Mouse (Mus musculus) kidney, embryonic 14.5 days (tissue): ENCODE results near the gene Rpl6. TPM values are rescaled to one million over a fixed set of nuclear protein-coding genes. Genes with fewer than 3 reads are reported as not detected.
"Not testable (repeated sequence)": the region's sequence is repeated elsewhere in the genome, so short reads cannot be mapped to it uniquely, and the experiment has no call there.

Experiments
- ATAC-seq: fragments of 200-750 bp; cut with Nextera tagmentation; 2 replicates; pipeline ENCODE4 v1.8.0; 2017; ENCODE audit warnings: moderate number of reproducible peaks, mild to moderate bottlenecking, moderate TSS enrichment, moderate library complexity; ENCODE audit not compliant: low FRiP score, low TSS enrichment
- H3K27ac ChIP-seq: fragments of 300-500 bp; sonication (generic); 2 replicates; pipeline ENCODE4 v1.5.1; 2014; ENCODE audit warnings: low read depth, mild to moderate bottlenecking, low read length, moderate library complexity, mixed read lengths
- H3K27me3 ChIP-seq: fragments of 300-500 bp; sonication (generic); 2 replicates; pipeline ENCODE4 v1.6.1; 2014; ENCODE audit warnings: mild to moderate bottlenecking, low read length; ENCODE audit not compliant: control insufficient read depth, insufficient read depth
- H3K36me3 ChIP-seq: fragments of 300-500 bp; sonication (generic); 2 replicates; pipeline ENCODE4 v1.6.1; 2014; ENCODE audit warnings: low read length, mixed read lengths; ENCODE audit not compliant: control insufficient read depth, insufficient read depth
- H3K4me1 ChIP-seq: fragments of 300-500 bp; sonication (generic); 2 replicates; pipeline ENCODE4 v1.6.1; 2014; ENCODE audit warnings: low read length, mixed read lengths; ENCODE audit not compliant: control insufficient read depth, insufficient read depth
- H3K4me2 ChIP-seq: fragments of 300-500 bp; sonication (generic); replicated peaks from 2 replicates; pipeline ENCODE4 v1.6.1; 2014; ENCODE audit warnings: low read depth, mild to moderate bottlenecking, low read length
- H3K4me3 ChIP-seq: fragments of 300-500 bp; sonication (generic); 2 replicates; pipeline ENCODE4 v1.5.1; 2014; ENCODE audit warnings: mild to moderate bottlenecking, low read length
- H3K9ac ChIP-seq: fragments of 300-500 bp; sonication (generic); 2 replicates; pipeline ENCODE4 v1.6.1; 2014; ENCODE audit warnings: low read depth, mild to moderate bottlenecking, low read length, moderate library complexity
- H3K9me3 ChIP-seq: fragments of 300-500 bp; sonication (generic); 2 replicates; pipeline ENCODE4 v1.6.1; 2016; ENCODE audit warnings: low read length; ENCODE audit not compliant: control insufficient read depth
- WGBS: fragments of 180-500 bp; shearing (Covaris S2); extraction: QIAGEN DNeasy Blood & Tissue Kit; methylation state at CpG from one replicate; pipeline ENCODE4 v1.1.7; 2014; 5-methylcytosine and 5-hydroxymethylcytosine counted together
- polyA plus RNA-seq: library from polyadenylated mRNA; unstranded; fragments of >200 nt; fragmentation: Nextera tagmentation; extraction: Ambion mirVana; gene quantifications from 2 replicates; pipeline ENCODE4 v1.2.1, GENCODE M21; 2014

The Rpl6 gene
- polyA plus RNA-seq, 1 experiment from 2014 or later: 738 TPM

GRCm38 (mm10) chr5:121217313-121217634 is 13.0 kb downstream of the Rpl6 start:
- Histone ChIP-seq H3K9me3 (no peaks in the 10 kb centered on the region), H3K27ac (no peak overlapping the region), H3K4me3 (no peak overlapping the region), H3K4me2 (no peak overlapping the region), H3K36me3 (peaks cover 4% of the 10 kb centered on the region), H3K4me1 (0 out of 2 replicates have a peak, but pooled peaks cover 3% of the 10 kb centered on the region), H3K27me3 (no peaks in the 10 kb centered on the region), H3K9ac (no peak overlapping the region)
- WGBS: 90% methylated on average over 2 of the region's 2 CpGs
- ATAC-seq: no peak

GRCm38 (mm10) chr5:121219190-121219589 is 14.9 kb downstream of the Rpl6 start:
- H3K36me3 ChIP-seq: no peaks in the 10 kb centered on the region
- no peak overlapping the region for H3K4me2 ChIP-seq
- no peak for ATAC-seq
- 92% methylated on average over 1 of the region's 1 CpGs for WGBS
- H3K4me3 ChIP-seq: no peak overlapping the region
- no peaks in the 10 kb centered on the region for H3K27me3 ChIP-seq
- H3K27ac ChIP-seq: no peak overlapping the region
- no peak overlapping the region for H3K9ac ChIP-seq
- H3K9me3 ChIP-seq: no peaks in the 10 kb centered on the region
- H3K4me1 ChIP-seq: 0 out of 2 replicates have a peak, but pooled peaks cover 3% of the 10 kb centered on the region

GRCm38 (mm10) chr5:121219980-121220731 is 15.9 kb downstream of the Rpl6 start, which contains the start of gene Hectd4:
Gene Hectd4 (plus strand): TSS chr5:121220219.
- WGBS: under 1% methylated on average over 55 of the region's 90 CpGs
- peak within 1 kb of the TSS; percentile 92 for H3K4me3 ChIP-seq
- no peaks in the 10 kb centered on the region for H3K9me3 ChIP-seq
- H3K4me1 ChIP-seq: 0 out of 2 replicates have a peak, but pooled peaks cover 3% of the 10 kb centered on the region
- ATAC-seq: peak; percentile 93
- peak within 1 kb of the TSS; percentile 90 for H3K9ac ChIP-seq
- no peaks in the 10 kb centered on the region for H3K27me3 ChIP-seq
- H3K4me2 ChIP-seq: peak within 1 kb of the TSS; percentile 76
- H3K36me3 ChIP-seq: no peaks in the 10 kb centered on the region
- H3K27ac ChIP-seq: peak within 1 kb of the TSS; percentile 24; the same call in 1 of the 2 replicates

GRCm38 (mm10) chr5:121220732-121221301 is 16.5 kb downstream of the Rpl6 start:
- Histone ChIP-seq H3K27me3 (no peaks in the 10 kb centered on the region), H3K36me3 (no peaks in the 10 kb centered on the region), H3K9ac (peak overlapping the region; percentile 90), H3K9me3 (no peaks in the 10 kb centered on the region), H3K4me1 (0 out of 2 replicates have a peak, but pooled peaks cover 3% of the 10 kb centered on the region), H3K4me3 (peak overlapping the region; percentile 92), H3K27ac (peak overlapping the region; percentile 24; the same call in 1 of the 2 replicates), H3K4me2 (peak overlapping the region; percentile 76)
- ATAC-seq: peak; percentile 48; the same call in 1 of the 2 replicates
- under 1% methylated on average over 34 of the region's 38 CpGs for WGBS

- H3K9ac ChIP-seq: peak overlapping the region; percentile 90
- 16% methylated on average over 23 of the region's 23 CpGs for WGBS
- no peak for ATAC-seq
Observed at GRCm38 (mm10) chr5:121221328-121221850, 17.1 kb downstream of the Rpl6 start.

GRCm38 (mm10) chr5:121224020-121224419 is 19.7 kb downstream of the Rpl6 start:
- not testable (repeated sequence) for H3K36me3 ChIP-seq, H3K27me3 ChIP-seq, ATAC-seq, H3K27ac ChIP-seq, H3K4me3 ChIP-seq, H3K9ac ChIP-seq, H3K4me1 ChIP-seq, H3K9me3 ChIP-seq, H3K4me2 ChIP-seq
- 92% methylated on average over 3 of the region's 4 CpGs for WGBS

More at GRCm38 (mm10) chr5:121221328-121221850, 17.1 kb downstream of the Rpl6 start:
- Histone ChIP-seq H3K27me3 (no peaks in the 10 kb centered on the region), H3K27ac (no peak overlapping the region), H3K9me3 (no peaks in the 10 kb centered on the region), H3K4me1 (0 out of 2 replicates have a peak, but pooled peaks cover 3% of the 10 kb centered on the region), H3K4me2 (peak overlapping the region; percentile 76), H3K36me3 (no peaks in the 10 kb centered on the region), H3K4me3 (peak overlapping the region; percentile 92)

GRCm38 (mm10) chr5:121224856-121225255 is 20.6 kb downstream of the Rpl6 start:
- Histone ChIP-seq H3K4me3 (no peak overlapping the region), H3K4me2 (no peak overlapping the region), H3K27me3 (no peaks in the 10 kb centered on the region), H3K9me3 (no peaks in the 10 kb centered on the region), H3K27ac (no peak overlapping the region), H3K9ac (no peak overlapping the region), H3K4me1 (0 out of 2 replicates have a peak, but pooled peaks cover 3% of the 10 kb centered on the region), H3K36me3 (no peaks in the 10 kb centered on the region)
- 92% methylated on average over 3 of the region's 3 CpGs for WGBS
- ATAC-seq: no peak

GRCm38 (mm10) chr5:121225854-121226253 is 21.6 kb downstream of the Rpl6 start:
- no peak overlapping the region for H3K4me3 ChIP-seq
- H3K4me2 ChIP-seq: no peak overlapping the region
- no peaks in the 10 kb centered on the region for H3K36me3 ChIP-seq
- ATAC-seq: no peak
- 92% methylated on average over 2 of the region's 2 CpGs for WGBS
- no peak overlapping the region for H3K27ac ChIP-seq
- no peak overlapping the region for H3K9ac ChIP-seq
- H3K9me3 ChIP-seq: no peaks in the 10 kb centered on the region
- 0 out of 2 replicates have a peak, but pooled peaks cover 3% of the 10 kb centered on the region for H3K4me1 ChIP-seq
- H3K27me3 ChIP-seq: no peaks in the 10 kb centered on the region

GRCm38 (mm10) chr5:121226406-121226805 is 22.1 kb downstream of the Rpl6 start:
- Histone ChIP-seq H3K4me2 (no peak overlapping the region), H3K27me3 (no peaks in the 10 kb centered on the region), H3K4me1 (0 out of 2 replicates have a peak, but pooled peaks cover under 1% of the 10 kb centered on the region), H3K27ac (no peak overlapping the region), H3K36me3 (no peaks in the 10 kb centered on the region), H3K9ac (no peak overlapping the region), H3K9me3 (no peaks in the 10 kb centered on the region), H3K4me3 (no peak overlapping the region)
- no peak for ATAC-seq
- 69% methylated on average over 3 of the region's 3 CpGs for WGBS
